Mouse (Mus musculus) liver, postnatal 0 days (tissue): ENCODE data around the gene Asns. TPM values are rescaled to one million over a fixed set of nuclear protein-coding genes. Genes with fewer than 3 reads are reported as not detected.
"Not testable (repeated sequence)": the region's sequence is repeated elsewhere in the genome, so short reads cannot be mapped to it uniquely, and the experiment has no call there.

ENCODE experiments used
- ATAC-seq: fragments of 200-750 bp; cut with Nextera tagmentation; 2 replicates; pipeline ENCODE4 v1.8.0; 2017; ENCODE audit warnings: mild to moderate bottlenecking, moderate library complexity
- DNase-seq: peaks from one replicate; pipeline ENCODE4 v3.0.0-alpha.2; 2016
- H3K27ac ChIP-seq: fragments of 300-500 bp; sonication (generic); 2 replicates; pipeline ENCODE4 v1.5.1; 2014; ENCODE audit warnings: antibody characterized with exemption, moderate library complexity, mild to moderate bottlenecking, low read depth
- H3K27me3 ChIP-seq: fragments of 300-500 bp; sonication (generic); 2 replicates; pipeline ENCODE4 v1.6.1; 2014; ENCODE audit warnings: low read length, control low read depth, mixed read lengths; ENCODE audit not compliant: insufficient read depth
- H3K36me3 ChIP-seq: fragments of 300-500 bp; sonication (generic); replicated peaks from 2 replicates; pipeline ENCODE4 v1.6.1; 2014; ENCODE audit warnings: mild to moderate bottlenecking, control low read depth, low read length, moderate library complexity, mixed read lengths; ENCODE audit not compliant: insufficient read depth
- H3K4me1 ChIP-seq: fragments of 300-500 bp; sonication (generic); 2 replicates; pipeline ENCODE4 v1.6.1; 2014; ENCODE audit warnings: antibody characterized with exemption, mild to moderate bottlenecking, control low read depth; ENCODE audit not compliant: insufficient read depth
- H3K4me2 ChIP-seq: fragments of 300-500 bp; sonication (generic); 2 replicates; pipeline ENCODE4 v1.6.1; 2014; ENCODE audit warnings: low read depth, mild to moderate bottlenecking, low read length, moderate library complexity, mixed read lengths
- H3K4me3 ChIP-seq: fragments of 300-500 bp; sonication (generic); 2 replicates; pipeline ENCODE4 v1.5.1; 2014; ENCODE audit warnings: low read depth, low read length
- H3K9ac ChIP-seq: fragments of 300-500 bp; sonication (generic); replicated peaks from 2 replicates; pipeline ENCODE4 v1.6.1; 2014; ENCODE audit warnings: mild to moderate bottlenecking, moderate library complexity
- H3K9me3 ChIP-seq: fragments of 300-500 bp; sonication (generic); 2 replicates; pipeline ENCODE4 v1.6.1; 2016; ENCODE audit warnings: mild to moderate bottlenecking, control low read depth, low read length, mixed read lengths
- CTCF ChIP-seq: sonication (generic); IDR thresholded peaks from 2 replicates; pipeline ENCODE4 v1.5.1; 2016; ENCODE audit warnings: antibody characterized with exemption, low read depth
- EP300 ChIP-seq: IDR thresholded peaks from 2 replicates; pipeline ENCODE4 v1.6.1; 2016; ENCODE audit warnings: antibody characterized with exemption, low read depth, mild to moderate bottlenecking
- WGBS: fragments of 180-500 bp; shearing (Covaris S2); extraction: QIAGEN DNeasy Blood & Tissue Kit; methylation state at CpG from one replicate; pipeline ENCODE4 v1.1.7; 2014; ENCODE audit not compliant: insufficient replicate concordance; 5-methylcytosine and 5-hydroxymethylcytosine counted together
- polyA plus RNA-seq: library from polyadenylated mRNA; unstranded; fragments of >200 nt; fragmentation: Nextera tagmentation; extraction: Ambion mirVana; gene quantifications from 2 replicates; pipeline ENCODE4 v1.2.1, GENCODE M21; 2015

Asns gene
- polyA plus RNA-seq, 1 experiment from 2014 or later = 102 TPM

DNA sequence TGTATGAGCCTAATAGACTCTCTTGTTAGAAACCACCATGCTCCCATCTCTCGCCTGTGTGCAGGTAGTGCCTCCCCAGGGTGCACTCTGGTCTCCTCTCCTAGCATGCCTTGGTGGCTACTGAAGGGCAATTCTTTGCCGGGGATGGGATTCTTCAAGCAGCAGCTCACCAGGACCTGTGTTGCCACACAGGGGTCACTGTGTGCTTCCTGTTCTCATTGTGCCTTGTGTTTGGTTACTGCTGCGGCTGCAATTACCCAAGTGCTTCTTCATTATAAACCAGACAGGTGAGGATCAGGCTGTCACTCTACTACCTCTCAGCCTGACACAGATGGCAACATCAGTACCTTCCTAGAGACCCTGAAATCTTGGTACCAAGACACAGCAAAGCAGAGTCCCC, 21.6 kb downstream of the Asns start:
- Histone ChIP-seq H3K27me3 (no peaks in the 10 kb centered on the region), H3K4me1 (peaks cover 4% of the 10 kb centered on the region; the same call in 1 of the 2 replicates), H3K9me3 (no peaks in the 10 kb centered on the region), H3K27ac (no peak overlapping the region), H3K4me3 (no peak overlapping the region), H3K36me3 (peaks cover 27% of the 10 kb centered on the region), H3K9ac (no peak overlapping the region), H3K4me2 (no peak overlapping the region)
- TF ChIP-seq CTCF (no peak), EP300 (no peak)
- 51% methylated on average over 3 of the region's 3 CpGs for WGBS
- ATAC-seq = peak; percentile 24
- DNase-seq = no peak

DNA sequence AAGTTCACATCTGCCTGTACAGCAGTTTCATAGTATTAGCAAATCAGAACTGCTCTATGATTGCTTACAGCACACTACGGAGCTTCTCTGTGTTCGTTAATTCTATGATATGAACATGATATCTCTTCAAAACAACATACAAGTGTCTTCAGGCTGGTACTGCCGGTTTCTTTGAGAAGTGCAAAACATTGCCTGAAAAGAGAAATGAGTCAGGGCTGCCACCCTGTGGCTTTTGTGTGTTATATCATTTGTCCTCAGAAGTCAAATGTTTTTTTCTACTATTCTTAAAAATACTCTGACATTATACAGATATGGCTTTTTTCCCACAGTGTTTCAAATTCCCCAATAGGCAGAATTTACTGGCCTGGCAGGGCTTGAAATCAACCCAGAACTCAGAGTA, 22.5 kb downstream of the Asns start:
- 35% methylated on average over 3 of the region's 3 CpGs for whole genome bisulfite sequencing

GRCm38 (mm10) chr6:7669721-7670120, 23.3 kb downstream of the Asns start:
- Histone ChIP-seq H3K4me2 (no peak overlapping the region), H3K4me1 (peaks cover 4% of the 10 kb centered on the region; the same call in 1 of the 2 replicates), H3K4me3 (no peak overlapping the region), H3K27ac (no peak overlapping the region), H3K27me3 (no peaks in the 10 kb centered on the region), H3K9me3 (no peaks in the 10 kb centered on the region), H3K36me3 (peaks cover 11% of the 10 kb centered on the region), H3K9ac (no peak overlapping the region)
- no peak for ATAC-seq
- WGBS = 76% methylated on average over 5 of the region's 5 CpGs
- no peak for DNase-seq
- TF ChIP-seq CTCF (no peak), EP300 (no peak)

More for the DNA sequence above, 22.5 kb downstream of the Asns start:
- no peaks in the 10 kb centered on the region for H3K9me3 ChIP-seq
- TF ChIP-seq EP300 = no peak
- TF ChIP-seq CTCF = peak; percentile 52
- H3K36me3 ChIP-seq = peaks cover 20% of the 10 kb centered on the region
- H3K4me2 ChIP-seq = no peak overlapping the region
- H3K27me3 ChIP-seq = no peaks in the 10 kb centered on the region
- DNase-seq = no peak
- H3K9ac ChIP-seq = no peak overlapping the region
- H3K4me3 ChIP-seq = no peak overlapping the region
- 0 out of 2 replicates have a peak, but pooled peaks have one; percentile 24 for ATAC-seq
- H3K27ac ChIP-seq = no peak overlapping the region
- H3K4me1 ChIP-seq = peaks cover 4% of the 10 kb centered on the region; the same call in 1 of the 2 replicates

DNA sequence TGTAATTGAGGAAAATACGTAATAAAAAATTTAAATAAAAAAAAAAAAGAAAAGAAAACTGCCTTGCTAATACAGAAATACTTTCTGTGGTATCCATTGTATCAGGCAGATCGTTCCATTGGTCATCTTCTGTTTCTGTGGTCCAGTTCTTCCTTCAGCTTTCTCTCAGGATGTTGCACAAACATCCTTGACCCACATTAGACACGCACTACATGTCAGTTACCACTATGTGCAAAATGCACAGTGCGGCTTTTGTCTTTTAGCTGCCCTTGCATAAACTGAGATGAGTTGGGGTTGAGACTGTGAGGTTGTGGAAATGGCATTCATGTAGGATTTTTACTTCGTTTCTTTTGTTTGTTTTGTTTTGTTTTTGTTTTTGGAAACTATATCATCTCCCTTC, 24.7 kb downstream of the Asns start:
- DNase-seq (no peak), ATAC-seq (no peak)
- H3K27ac ChIP-seq = no peak overlapping the region
- no peaks in the 10 kb centered on the region; the same call in 1 of the 2 replicates for H3K36me3 ChIP-seq
- H3K4me3 ChIP-seq = no peak overlapping the region
- 73% methylated on average over 5 of the region's 5 CpGs for WGBS
- H3K9ac ChIP-seq = no peak overlapping the region
- no peak overlapping the region for H3K4me2 ChIP-seq
- H3K9me3 ChIP-seq = no peaks in the 10 kb centered on the region
- no peak for TF ChIP-seq EP300
- no peak for TF ChIP-seq CTCF
- H3K27me3 ChIP-seq = no peaks in the 10 kb centered on the region
- peaks cover 4% of the 10 kb centered on the region; the same call in 1 of the 2 replicates for H3K4me1 ChIP-seq

- not testable (repeated sequence) for ATAC-seq, H3K36me3 ChIP-seq, H3K4me3 ChIP-seq, H3K4me2 ChIP-seq, H3K27me3 ChIP-seq, H3K9me3 ChIP-seq, H3K9ac ChIP-seq, H3K4me1 ChIP-seq, DNase-seq, H3K27ac ChIP-seq
- 54% methylated on average over 2 of the region's 4 CpGs for WGBS
These were observed 27.2 kb downstream of the Asns start for GRCm38 (mm10) chr6:7665902-7666301.

DNA sequence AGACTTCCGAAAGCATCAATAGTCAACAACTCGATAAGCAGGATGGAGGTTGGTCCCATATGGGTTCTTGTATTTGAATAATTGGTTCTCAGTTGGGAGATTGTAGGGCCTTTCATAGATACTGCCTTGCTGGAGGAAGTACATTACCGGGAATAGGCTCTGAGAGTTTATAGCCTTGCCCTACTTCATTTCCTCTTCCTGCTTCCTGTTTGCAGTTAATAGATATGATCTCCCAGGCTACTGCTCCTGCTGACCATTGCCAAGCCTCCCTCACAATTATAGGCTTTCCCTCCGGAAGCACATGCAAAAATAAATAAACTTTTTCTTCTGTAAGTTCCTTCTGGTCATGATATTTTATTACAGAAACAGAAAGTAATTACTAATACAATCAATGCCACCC, 31.6 kb downstream of the Asns start:
- no peak for TF ChIP-seq EP300
- TF ChIP-seq CTCF = no peak
- ATAC-seq (no peak), DNase-seq (no peak)
- Histone ChIP-seq H3K4me2 (no peak overlapping the region), H3K36me3 (no peaks in the 10 kb centered on the region), H3K27me3 (no peaks in the 10 kb centered on the region), H3K27ac (no peak overlapping the region), H3K9ac (no peak overlapping the region), H3K4me3 (no peak overlapping the region), H3K4me1 (no peaks in the 10 kb centered on the region), H3K9me3 (no peaks in the 10 kb centered on the region)
- 38% methylated on average over 4 of the region's 4 CpGs for WGBS

GRCm38 (mm10) chr6:7660377-7661080, 32.5 kb downstream of the Asns start:
- H3K4me1 ChIP-seq = no peaks in the 10 kb centered on the region
- no peak overlapping the region for H3K9ac ChIP-seq
- H3K36me3 ChIP-seq = no peaks in the 10 kb centered on the region
- no peak overlapping the region for H3K27ac ChIP-seq
- H3K27me3 ChIP-seq = no peaks in the 10 kb centered on the region
- TF ChIP-seq EP300 (no peak), CTCF (peak; percentile 73)
- no peak overlapping the region for H3K4me3 ChIP-seq
- DNase-seq = no peak
- no peak overlapping the region for H3K4me2 ChIP-seq
- no peak for ATAC-seq
- no peaks in the 10 kb centered on the region for H3K9me3 ChIP-seq
- WGBS = 59% methylated on average over 5 of the region's 5 CpGs
